Mouse (Mus musculus) C2C12 (cell line): ENCODE data around the gene Vps13d.

Experiments
- CEBPB ChIP-seq: IDR thresholded peaks from one replicate; pipeline ENCODE4 v1.6.1; 2011; ENCODE audit warnings: low read depth, mild to moderate bottlenecking, control low read depth, moderate library complexity
- CTCF ChIP-seq: IDR thresholded peaks from one replicate; pipeline ENCODE4 v1.5.1; 2011; ENCODE audit not compliant: control insufficient read depth, insufficient read depth, insufficient read length
- MAX ChIP-seq: IDR thresholded peaks from one replicate; pipeline ENCODE4 v1.6.1; 2011; ENCODE audit warnings: mild to moderate bottlenecking, control low read depth
- MYOD1 ChIP-seq: IDR thresholded peaks from one replicate; pipeline ENCODE4 v1.6.1; 2011; ENCODE audit warnings: low read depth; ENCODE audit not compliant: control insufficient read depth, insufficient read length
- MYOG ChIP-seq: IDR thresholded peaks from one replicate; pipeline ENCODE4 v1.6.1; 2011; ENCODE audit not compliant: control insufficient read depth, insufficient read length; ENCODE audit errors: extremely low read depth
- USF1 ChIP-seq: IDR thresholded peaks from one replicate; pipeline ENCODE4 v1.6.1; 2011; ENCODE audit warnings: low read depth, mild to moderate bottlenecking, control low read depth, moderate library complexity

DNA sequence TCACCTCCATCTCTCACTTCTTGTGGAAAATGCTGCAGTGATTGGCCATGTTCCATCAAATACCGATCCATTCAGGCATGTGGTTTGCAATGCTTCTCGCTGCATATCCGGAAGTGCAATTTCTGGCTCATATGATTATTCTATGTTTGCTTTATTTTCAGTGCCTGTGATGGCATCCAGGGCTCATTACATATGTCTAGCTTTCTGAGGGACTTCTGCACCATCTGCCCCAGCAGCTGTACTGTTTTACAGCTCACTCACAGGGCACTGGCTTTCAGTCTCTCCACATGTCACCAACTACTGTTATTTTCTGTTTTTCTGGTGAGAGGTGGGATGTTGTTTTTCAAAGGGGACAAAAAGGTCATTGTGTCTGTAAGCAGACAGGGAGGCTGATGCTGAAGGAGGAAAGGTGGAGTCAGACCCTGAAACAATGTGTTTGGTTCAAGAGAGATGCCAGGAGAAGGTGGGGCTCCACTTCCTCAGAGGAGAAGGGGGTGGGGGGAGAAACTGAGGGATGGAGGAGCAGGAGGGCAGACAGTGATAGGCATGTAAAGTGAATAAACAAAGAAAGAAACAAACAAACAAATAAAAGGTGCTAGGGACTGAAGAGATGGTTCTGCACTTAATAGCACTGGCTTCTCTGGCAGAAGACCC is 13.0 kb upstream of the Vps13d start:
- TF ChIP-seq CTCF (no peak), MYOG (no peak), MAX (no peak), USF1 (no peak), CEBPB (no peak), MYOD1 (no peak)
